Mouse (Mus musculus) myocyte (in vitro differentiated cells): ENCODE data around the gene Strip1. TPM values are rescaled to one million over a fixed set of nuclear protein-coding genes. Genes with fewer than 3 reads are reported as not detected.

ENCODE experiments used
- H3K27me3 ChIP-seq: one replicate; pipeline ENCODE4 v1.6.1; 2011; ENCODE audit not compliant: control insufficient read depth, insufficient read depth, insufficient read length
- H3K36me3 ChIP-seq: one replicate; pipeline ENCODE4 v1.6.1; 2011; ENCODE audit not compliant: control insufficient read depth, insufficient read depth
- H3K4me2 ChIP-seq: one replicate; pipeline ENCODE4 v1.6.1; 2011; ENCODE audit warnings: low read depth, control low read depth
- H3K4me3 ChIP-seq: one replicate; pipeline ENCODE4 v1.5.1; 2011; ENCODE audit warnings: mild to moderate bottlenecking, control low read depth, moderate library complexity
- H3K79me2 ChIP-seq: one replicate; pipeline ENCODE4 v1.6.1; 2011; ENCODE audit not compliant: control insufficient read depth, insufficient read depth
- H3ac ChIP-seq: one replicate; pipeline ENCODE4 v1.6.1; 2011; ENCODE audit not compliant: control insufficient read depth, insufficient read length
- CEBPB ChIP-seq: IDR thresholded peaks from 2 replicates; pipeline ENCODE4 v1.6.1; 2011; ENCODE audit warnings: mild to moderate bottlenecking, moderate library complexity; ENCODE audit not compliant: poor library complexity, insufficient read depth, severe bottlenecking
- E2F4 ChIP-seq: IDR thresholded peaks from one replicate; pipeline ENCODE4 v1.6.1; 2011; ENCODE audit warnings: mild to moderate bottlenecking, control low read depth, moderate library complexity; ENCODE audit not compliant: insufficient read depth
- MAX ChIP-seq: IDR thresholded peaks from one replicate; pipeline ENCODE4 v1.6.1; 2011; ENCODE audit warnings: low read depth, mild to moderate bottlenecking, control low read depth
- MYOD1 ChIP-seq, 3 experiments: IDR thresholded peaks; one replicate each; pipeline ENCODE4 v1.6.1; 2011; ENCODE audit warnings: control low read depth in 2 of 3, low read depth in 2 of 3, mild to moderate bottlenecking in 2 of 3, moderate library complexity in 1 of 3; ENCODE audit not compliant: insufficient read length in 2 of 3, control insufficient read depth in 1 of 3
- MYOG ChIP-seq, 3 experiments: IDR thresholded peaks; one replicate each; pipeline ENCODE4 v1.6.1; 2011; ENCODE audit warnings: control low read depth in 2 of 3, low read depth in 2 of 3, mild to moderate bottlenecking in 2 of 3; ENCODE audit not compliant: insufficient read length in 2 of 3, control insufficient read depth in 1 of 3, insufficient read depth in 1 of 3
- POLR2A ChIP-seq: IDR thresholded peaks from one replicate; pipeline ENCODE4 v1.6.1; 2011; ENCODE audit warnings: low read depth, mild to moderate bottlenecking, control low read depth, moderate library complexity; ENCODE audit not compliant: insufficient read length
- POLR2AphosphoS2 ChIP-seq: IDR thresholded peaks from one replicate; pipeline ENCODE4 v1.6.1; 2011; ENCODE audit warnings: low read depth, control low read depth; ENCODE audit not compliant: insufficient read length
- REST ChIP-seq: IDR thresholded peaks from one replicate; pipeline ENCODE4 v1.6.1; 2011; ENCODE audit warnings: mild to moderate bottlenecking, control low read depth, moderate library complexity; ENCODE audit not compliant: insufficient read depth, insufficient read length
- SRF ChIP-seq: IDR thresholded peaks from one replicate; pipeline ENCODE4 v1.6.1; 2011; ENCODE audit warnings: low read depth; ENCODE audit not compliant: control insufficient read depth, insufficient read length
- TCF12 ChIP-seq: IDR thresholded peaks from one replicate; pipeline ENCODE4 v1.6.1; 2011; ENCODE audit warnings: mild to moderate bottlenecking, control low read depth; ENCODE audit not compliant: poor library complexity, insufficient read depth, severe bottlenecking
- TCF3 ChIP-seq: IDR thresholded peaks from one replicate; pipeline ENCODE4 v1.6.1; 2011; ENCODE audit warnings: low read depth, control low read depth; ENCODE audit not compliant: insufficient read length
- USF1 ChIP-seq: IDR thresholded peaks from one replicate; pipeline ENCODE4 v1.6.1; 2011; ENCODE audit warnings: low read depth, mild to moderate bottlenecking, control low read depth, moderate library complexity
- polyA plus RNA-seq: library from polyadenylated mRNA; unstranded; fragments of >200 nt; fragmentation: generic; extraction: Trizol; gene quantifications from one replicate; pipeline ENCODE4 v1.2.1, GENCODE M21; 2012; ENCODE audit warnings: missing spikeins

The Strip1 gene
- polyA plus RNA-seq, 1 experiment: 46.6 TPM

DNA sequence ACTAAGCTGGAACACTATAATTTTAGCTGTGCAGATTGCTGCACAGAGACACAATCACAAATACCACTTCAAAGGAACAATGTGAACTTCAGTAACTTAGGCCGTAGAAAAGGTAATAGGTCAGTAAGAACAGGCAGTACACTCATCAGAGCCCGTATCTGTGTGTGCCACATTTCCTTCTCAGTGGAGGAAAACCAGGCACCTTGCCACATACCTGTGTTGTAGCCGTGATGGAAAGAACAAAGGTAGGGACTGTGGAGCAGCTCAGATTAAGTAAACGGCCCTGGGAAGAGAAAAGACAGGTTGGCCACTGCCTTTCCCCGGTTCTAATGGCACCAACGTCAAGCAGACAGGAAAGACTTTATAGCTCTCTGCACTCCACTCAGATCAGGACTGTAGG is 35.9 kb upstream of the Strip1 start:
- H3K36me3 ChIP-seq: peaks cover 98% of the 10 kb centered on the region
- no peaks in the 10 kb centered on the region for H3K27me3 ChIP-seq
- no peak overlapping the region for H3ac ChIP-seq
- H3K4me3 ChIP-seq: no peak overlapping the region
- no peaks in the 10 kb centered on the region for H3K79me2 ChIP-seq
- H3K4me2 ChIP-seq: no peak overlapping the region
- no peak for TF ChIP-seq CEBPB
- no peak for TF ChIP-seq REST

DNA sequence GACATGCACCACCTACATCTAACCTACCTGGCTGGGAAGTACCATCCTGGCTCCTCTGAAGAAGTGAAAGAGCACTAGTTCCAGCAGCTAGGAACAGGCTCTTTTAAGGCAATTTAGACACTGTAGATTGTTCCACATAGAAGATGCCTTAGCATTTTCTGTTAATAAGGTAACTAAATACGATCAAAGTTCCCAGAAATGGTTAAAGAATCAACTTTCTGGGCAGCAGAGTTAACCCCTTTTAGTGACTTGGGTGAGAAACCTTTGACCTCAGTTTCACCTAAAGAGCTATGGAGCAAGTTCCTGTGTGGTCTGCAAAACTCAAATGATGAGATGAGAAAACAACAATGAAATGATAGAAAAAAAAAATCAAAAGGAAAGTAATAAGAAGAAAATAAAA is 33.1 kb upstream of the Strip1 start:
- no peak overlapping the region for H3K4me2 ChIP-seq
- TF ChIP-seq POLR2AphosphoS2 (no peak), TCF12 (no peak), REST (no peak), MYOD1 (IDR thresholded peaks at IDR 0.05; ENCODE audit: control insufficient read depth in 1 of 3, insufficient read length in 2 of 3, low read depth in 2 of 3) (no peak), USF1 (no peak), SRF (no peak), CEBPB (no peak), MAX (no peak), MYOG (IDR thresholded peaks at IDR 0.05; ENCODE audit: control insufficient read depth in 1 of 3, insufficient read depth in 1 of 3, insufficient read length in 2 of 3, low read depth in 2 of 3) (no peak), E2F4 (no peak), TCF3 (no peak), POLR2A (no peak)
- H3K36me3 ChIP-seq: peaks cover 95% of the 10 kb centered on the region
- no peaks in the 10 kb centered on the region for H3K79me2 ChIP-seq
- no peaks in the 10 kb centered on the region for H3K27me3 ChIP-seq
- no peak overlapping the region for H3K4me3 ChIP-seq
- no peak overlapping the region for H3ac ChIP-seq

DNA sequence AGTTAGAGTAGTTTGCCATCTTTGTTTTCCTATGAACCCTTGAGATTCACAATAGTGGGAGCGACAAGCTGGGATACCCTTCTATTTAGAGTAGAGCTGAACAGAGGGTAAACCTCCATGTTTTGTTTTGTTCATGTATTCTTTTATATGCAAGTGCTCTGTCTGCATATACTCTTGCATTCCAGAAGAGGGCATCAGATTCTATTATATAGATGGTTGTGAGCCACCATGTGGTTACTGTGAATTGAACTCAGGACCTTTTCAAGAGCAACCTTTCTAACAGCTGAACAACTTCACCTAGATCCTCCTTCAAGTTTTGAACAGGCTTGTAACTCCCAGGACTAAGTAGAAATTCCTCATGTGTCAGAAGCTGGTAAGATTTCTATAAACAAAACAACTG is 27.5 kb upstream of the Strip1 start:
- H3K4me2 ChIP-seq: no peak overlapping the region
- TF ChIP-seq REST (no peak), POLR2A (no peak), POLR2AphosphoS2 (no peak), E2F4 (no peak), MYOG (IDR thresholded peaks at IDR 0.05; ENCODE audit: control insufficient read depth in 1 of 3, insufficient read depth in 1 of 3, insufficient read length in 2 of 3, low read depth in 2 of 3) (no peak), CEBPB (no peak), TCF3 (no peak), TCF12 (no peak), SRF (no peak), MYOD1 (IDR thresholded peaks at IDR 0.05; ENCODE audit: control insufficient read depth in 1 of 3, insufficient read length in 2 of 3, low read depth in 2 of 3) (no peak)
- no peak overlapping the region for H3ac ChIP-seq
- H3K4me3 ChIP-seq: no peak overlapping the region
- H3K79me2 ChIP-seq: no peaks in the 10 kb centered on the region
- peaks cover 50% of the 10 kb centered on the region for H3K36me3 ChIP-seq
- no peaks in the 10 kb centered on the region for H3K27me3 ChIP-seq

DNA sequence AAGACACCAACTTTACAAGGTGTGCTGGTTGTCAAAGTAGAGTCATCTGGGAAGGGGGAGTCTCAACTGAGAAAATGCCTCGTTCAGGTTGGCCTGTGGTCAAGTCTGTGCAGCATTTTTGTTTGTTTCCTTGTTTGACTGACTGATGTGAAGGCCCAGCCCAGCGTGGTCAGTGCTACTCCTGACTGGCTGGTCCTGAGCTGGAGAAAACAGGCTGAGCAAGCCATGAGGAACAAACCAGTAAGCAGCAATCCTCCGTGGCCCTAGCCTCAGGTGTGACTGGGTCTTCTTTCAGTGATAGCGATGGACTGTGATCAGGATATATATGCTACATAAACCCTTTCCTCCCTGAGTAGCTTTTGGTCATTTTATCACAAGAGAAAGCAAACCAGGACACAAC is 25.4 kb upstream of the Strip1 start:
- Histone ChIP-seq H3K36me3 (peaks cover 30% of the 10 kb centered on the region), H3K4me2 (no peak overlapping the region), H3ac (no peak overlapping the region), H3K79me2 (no peaks in the 10 kb centered on the region), H3K27me3 (no peaks in the 10 kb centered on the region), H3K4me3 (no peak overlapping the region)
- peak; percentile 80 for TF ChIP-seq POLR2AphosphoS2
- TF ChIP-seq REST: no peak

DNA sequence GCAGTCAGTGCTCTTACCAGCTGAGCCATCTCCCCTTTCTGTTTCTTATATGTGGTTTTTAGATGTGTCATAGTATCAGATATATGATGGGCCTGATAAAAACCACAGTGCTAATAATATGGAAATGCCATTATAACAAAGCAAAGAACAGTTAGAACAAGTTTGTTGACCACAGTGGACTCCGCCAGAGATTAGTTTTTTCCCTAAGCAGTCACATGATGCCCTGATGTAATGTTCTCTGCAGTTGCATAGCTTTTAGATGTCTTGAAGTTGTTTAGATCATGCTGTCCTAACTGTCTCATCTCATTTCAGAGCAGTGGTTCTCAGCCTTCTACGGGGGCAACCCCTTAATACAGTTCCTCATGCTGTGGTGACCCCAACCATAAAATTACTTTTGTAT is 24.7 kb upstream of the Strip1 start:
- peak; percentile 64; the same call in 1 of the 2 replicates for TF ChIP-seq CEBPB
- TF ChIP-seq POLR2A: no peak
- no peak for TF ChIP-seq E2F4
- no peak for TF ChIP-seq MYOD1 (IDR thresholded peaks at IDR 0.05; ENCODE audit: control insufficient read depth in 1 of 3, insufficient read length in 2 of 3, low read depth in 2 of 3)
- peak; percentile 94 for TF ChIP-seq USF1
- peaks cover 23% of the 10 kb centered on the region for H3K36me3 ChIP-seq
- no peak overlapping the region for H3K4me2 ChIP-seq
- H3K4me3 ChIP-seq: no peak overlapping the region
- H3ac ChIP-seq: no peak overlapping the region
- H3K27me3 ChIP-seq: no peaks in the 10 kb centered on the region
- no peaks in the 10 kb centered on the region for H3K79me2 ChIP-seq

DNA sequence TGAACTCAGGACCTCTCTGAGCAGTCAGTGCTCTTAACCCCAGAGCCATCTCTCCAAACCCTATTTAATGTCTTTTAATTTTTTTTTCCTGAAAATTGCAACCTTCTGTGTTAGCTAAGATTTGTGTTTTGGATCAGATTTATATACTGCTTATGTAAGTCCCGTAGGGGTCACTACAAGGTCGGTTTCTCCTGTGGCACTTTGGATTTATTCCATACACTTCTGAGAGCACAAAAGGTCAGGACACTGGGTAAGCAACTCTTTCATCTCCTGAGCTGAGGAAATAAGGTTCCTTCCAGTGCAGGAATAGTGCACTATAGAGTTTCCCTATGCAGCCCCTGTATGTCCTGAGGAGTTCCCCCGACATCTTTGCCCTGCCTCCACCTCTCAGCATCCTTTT is 24.0 kb upstream of the Strip1 start:
- Histone ChIP-seq H3K4me3 (no peak overlapping the region), H3K4me2 (no peak overlapping the region), H3K79me2 (no peaks in the 10 kb centered on the region), H3K36me3 (peaks cover 16% of the 10 kb centered on the region), H3K27me3 (no peaks in the 10 kb centered on the region), H3ac (no peak overlapping the region)
- no peak for TF ChIP-seq MAX
- TF ChIP-seq TCF3: no peak
- no peak for TF ChIP-seq REST
- no peak for TF ChIP-seq TCF12
- no peak for TF ChIP-seq SRF
- no peak for TF ChIP-seq MYOG (IDR thresholded peaks at IDR 0.05; ENCODE audit: control insufficient read depth in 1 of 3, insufficient read depth in 1 of 3, insufficient read length in 2 of 3, low read depth in 2 of 3)
- no peak for TF ChIP-seq POLR2A
- TF ChIP-seq USF1: no peak
- no peak for TF ChIP-seq E2F4
- TF ChIP-seq MYOD1 (IDR thresholded peaks at IDR 0.05; ENCODE audit: control insufficient read depth in 1 of 3, insufficient read length in 2 of 3, low read depth in 2 of 3): no peak
- no peak for TF ChIP-seq POLR2AphosphoS2
- TF ChIP-seq CEBPB: no peak
